Mouse (Mus musculus) T-helper 1 cell (primary cell): ENCODE results near the gene Rab5c.

Source experiments
- in situ Hi-C: fragments of 300-600 bp; cut with MboI, MseI; formaldehyde crosslinking; loops from one replicate; pipeline ENCODE4 v1.15.1; 2025; ENCODE audit warnings: high pct_unique_total_duplicates

Rab5c gene

DNA sequence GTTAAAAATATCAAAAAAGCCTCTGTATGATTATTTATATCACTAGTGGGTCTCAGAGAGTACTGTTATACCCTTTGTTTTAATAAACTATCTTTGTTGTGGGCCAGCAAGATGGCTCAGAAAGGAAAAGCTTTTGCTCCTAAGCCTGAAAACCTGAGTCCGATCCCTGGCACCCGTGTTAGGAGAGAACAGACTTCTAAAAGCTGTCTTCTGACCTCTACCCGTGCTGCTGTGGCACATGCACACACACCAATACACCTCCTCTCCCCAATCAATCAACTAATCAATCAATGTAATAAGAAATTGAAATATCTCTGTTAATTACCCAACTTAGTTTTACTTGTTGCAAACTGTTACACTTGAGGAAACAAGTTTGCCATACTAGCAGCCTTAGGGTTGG, 37.3 kb downstream of the Rab5c start:
- in situ Hi-C loops: no loop called here

DNA sequence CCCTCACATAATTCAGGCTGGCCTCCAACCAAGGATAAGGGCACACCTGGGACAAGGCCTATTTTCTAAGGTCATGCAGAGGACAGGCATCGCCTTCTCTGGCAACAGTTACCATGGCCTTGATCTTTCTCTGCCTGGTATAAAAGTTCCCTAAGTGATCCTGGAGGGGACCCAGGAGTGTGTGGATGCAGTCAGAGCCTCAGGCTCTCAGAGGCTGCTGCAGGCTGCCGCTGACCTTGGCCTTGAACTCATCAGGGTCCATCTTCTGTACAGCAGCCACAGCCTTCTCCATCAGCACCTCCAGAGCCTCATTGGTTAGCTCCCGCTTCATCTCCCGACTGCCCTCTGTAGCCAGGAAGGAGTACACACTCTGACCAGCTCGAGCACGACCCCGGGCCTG, 40.1 kb downstream of the Rab5c start:
- in situ Hi-C loops: loop anchor here (5.0 kb wide), 1 partner anchor 131 kb away; no protein-coding TSS in a partner anchor

DNA sequence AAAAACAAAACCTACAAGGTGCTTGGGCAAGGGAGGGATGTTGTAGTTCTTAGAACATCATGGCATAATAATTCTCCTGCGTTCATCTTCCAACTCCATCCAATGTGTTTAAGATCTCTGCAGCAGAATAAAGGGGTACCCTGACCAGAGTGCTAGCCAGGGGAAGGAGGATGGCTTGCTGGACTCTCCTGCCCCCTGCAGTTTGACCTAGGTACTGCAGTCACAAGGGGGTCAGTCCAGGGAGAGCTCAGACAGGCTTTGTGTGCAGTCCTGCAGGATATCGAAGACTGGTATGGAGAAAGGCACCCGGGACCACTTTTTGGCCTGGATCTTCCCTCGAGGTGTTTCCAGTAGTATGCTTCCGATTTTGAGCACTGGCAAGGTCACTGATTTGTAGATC, 43.1 kb downstream of the Rab5c start:
- in situ Hi-C loops: loop anchor here (5.0 kb wide), 1 partner anchor 128 kb away; no protein-coding TSS in a partner anchor

DNA sequence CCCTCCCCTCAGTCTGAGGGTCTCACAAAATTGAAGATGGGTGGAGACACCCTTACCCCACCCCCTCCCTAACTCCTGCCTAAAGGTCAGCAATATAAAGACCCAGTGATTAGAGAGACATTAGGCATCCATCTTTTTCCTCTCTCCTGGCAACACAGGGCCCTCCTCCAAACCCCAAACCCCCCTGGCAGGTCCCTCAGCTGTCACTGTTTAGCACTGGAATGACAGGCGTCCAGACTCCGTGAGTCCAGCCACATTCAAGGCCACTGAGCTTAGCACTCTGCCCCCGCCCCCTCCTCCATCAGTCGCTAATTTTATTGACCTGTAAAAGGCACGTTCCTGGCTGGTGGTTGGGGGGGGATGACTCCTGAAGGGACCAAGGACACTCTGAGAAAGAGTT, 44.9 kb downstream of the Rab5c start:
- in situ Hi-C loops: no loop called here

DNA sequence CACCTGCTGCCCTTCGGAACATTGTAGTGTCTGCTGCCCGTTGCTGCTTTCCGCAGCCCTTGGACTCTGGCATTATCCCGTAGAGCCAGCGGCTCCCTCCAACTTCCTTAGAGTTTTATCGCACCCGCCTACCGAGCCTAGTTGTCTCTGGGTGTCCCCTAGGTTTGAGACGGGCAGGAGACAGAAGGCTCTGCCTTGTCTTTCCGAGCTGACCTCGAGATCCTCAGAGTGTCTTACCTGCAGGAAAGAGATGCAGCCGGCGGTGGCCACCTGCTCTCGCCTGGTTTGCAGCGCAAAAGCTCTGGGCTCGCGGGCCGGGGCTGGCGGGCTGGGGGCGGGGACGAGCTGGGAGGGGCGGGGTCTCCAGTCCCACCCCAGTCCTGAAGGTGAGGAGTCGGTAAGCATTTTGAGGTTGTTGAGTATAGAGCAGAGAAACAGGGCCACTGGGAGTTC, 45.8 kb downstream of the Rab5c start, which contains the start of gene Zfp385c:
Gene Zfp385c (minus strand): TSS at position 292 of the 453 bp plus-strand sequence.
- in situ Hi-C loops: no loop called here

DNA sequence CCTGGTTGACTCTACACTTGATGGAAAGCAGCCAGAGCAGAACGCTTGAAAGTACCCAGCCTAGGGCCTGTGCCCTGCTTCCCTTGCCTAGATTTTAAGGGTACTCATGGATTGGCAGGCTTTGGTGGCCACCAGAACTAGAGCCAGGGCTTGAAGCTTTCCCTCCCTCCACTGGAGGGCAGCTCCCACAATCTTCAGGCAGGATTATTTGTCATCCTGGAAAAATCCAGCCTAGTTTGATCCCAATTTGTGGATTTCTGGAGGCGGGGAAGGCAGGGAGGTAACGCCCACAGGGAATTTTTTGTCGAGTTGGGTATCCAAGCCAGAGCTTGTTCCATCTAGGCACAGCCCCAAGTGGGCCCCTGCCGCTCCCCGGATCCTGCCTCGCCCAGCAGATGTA, 47.6 kb downstream of the Rab5c start:
- in situ Hi-C loops: no loop called here

DNA sequence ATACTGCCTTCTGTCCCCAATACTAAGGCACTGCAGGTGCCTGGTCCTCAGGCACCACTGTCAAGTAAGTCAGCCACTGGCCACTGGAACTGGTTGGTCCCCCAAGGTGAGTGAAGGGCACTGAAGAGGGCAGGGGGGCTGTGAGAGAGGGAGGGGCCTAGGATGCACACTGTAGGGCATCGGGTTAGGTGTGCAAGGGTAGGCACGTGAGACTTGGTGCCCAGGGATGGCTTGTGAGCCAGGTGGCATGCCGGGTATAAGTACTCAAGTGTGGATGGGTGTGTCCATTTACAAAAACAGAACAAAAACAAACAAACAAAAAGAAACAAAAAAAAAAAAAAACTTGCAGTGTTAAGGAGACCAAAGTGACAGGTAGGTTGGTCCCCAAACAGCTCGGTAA, 49.6 kb downstream of the Rab5c start:
- in situ Hi-C loops: no loop called here

DNA sequence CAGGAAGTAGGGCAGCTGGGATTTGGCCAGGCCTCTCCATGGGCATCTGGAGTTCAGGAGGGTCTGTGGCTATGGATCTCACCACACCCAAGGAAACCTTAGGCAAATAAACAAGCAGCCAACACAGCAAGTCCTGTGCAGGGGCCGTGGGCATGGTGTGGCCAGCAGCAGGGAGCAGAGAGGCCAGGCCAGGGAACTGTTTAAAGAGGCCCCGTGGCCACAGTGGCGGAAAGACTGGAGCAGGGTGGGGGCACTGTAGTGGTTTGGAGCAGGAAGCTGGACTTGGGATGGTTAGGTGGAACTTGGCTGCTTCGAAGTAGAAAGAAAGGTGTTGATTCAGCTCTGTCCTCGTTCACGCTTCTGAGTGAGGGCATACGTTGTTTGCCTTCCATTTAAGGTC, 50.8 kb downstream of the Rab5c start:
- in situ Hi-C loops: no loop called here

DNA sequence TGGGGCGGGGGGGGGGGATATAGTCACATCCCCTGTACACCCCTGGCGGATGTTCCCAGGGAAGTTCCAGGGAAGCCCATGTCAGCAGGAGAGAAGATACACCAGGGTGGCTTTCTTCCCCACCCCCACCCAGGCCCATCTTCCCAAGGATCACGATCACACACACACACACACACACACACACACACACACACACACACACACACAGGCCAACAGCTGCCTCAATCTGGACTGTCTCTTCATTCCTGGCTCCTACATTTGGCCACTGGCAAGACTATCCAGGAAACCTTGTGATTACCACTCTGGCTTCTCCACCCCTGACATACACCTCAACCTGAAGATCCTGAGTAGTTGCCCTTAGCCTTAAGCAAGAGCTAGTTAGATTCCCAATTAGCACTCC, 52.6 kb downstream of the Rab5c start:
- in situ Hi-C loops: no loop called here

DNA sequence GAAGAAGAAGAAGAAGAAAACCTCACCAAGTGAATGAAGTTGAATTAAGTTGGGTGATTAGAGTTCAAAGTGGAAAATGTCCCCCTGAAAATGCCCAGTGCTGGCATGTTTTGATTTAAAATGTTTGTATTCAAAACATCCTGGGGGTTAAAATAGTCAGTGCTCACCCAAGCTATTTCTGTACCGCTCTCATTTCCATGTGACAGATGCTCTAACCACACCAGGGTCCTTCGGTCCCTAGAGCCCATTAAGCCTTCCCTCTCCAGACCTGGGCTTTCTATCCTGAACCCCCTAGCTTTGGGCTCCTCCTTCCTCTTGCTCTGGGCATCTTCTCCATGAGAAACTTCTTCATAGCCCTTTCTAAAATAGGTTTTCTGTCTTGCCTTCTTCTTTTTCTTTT, 53.9 kb downstream of the Rab5c start:
- in situ Hi-C loops: no loop called here

DNA sequence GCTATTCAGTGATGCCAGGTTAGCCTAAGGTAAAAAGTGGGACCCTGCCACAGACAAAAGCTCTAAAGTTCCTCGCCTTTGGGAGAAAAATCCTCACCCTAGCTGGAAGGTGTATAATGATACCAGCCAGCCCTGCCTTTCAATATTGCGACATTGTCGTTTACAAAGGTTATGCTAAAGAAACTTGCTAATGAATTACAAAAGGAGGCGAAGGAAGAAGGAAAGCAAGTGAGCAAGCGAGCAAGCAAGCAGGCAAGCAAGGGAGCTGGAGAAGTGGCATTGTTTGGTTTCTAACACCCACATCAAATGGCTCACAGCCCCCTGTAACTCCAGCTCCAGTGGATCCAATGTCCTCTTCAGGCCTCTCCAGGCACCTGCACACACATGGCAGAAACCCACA, 55.5 kb downstream of the Rab5c start:
- in situ Hi-C loops: no loop called here

DNA sequence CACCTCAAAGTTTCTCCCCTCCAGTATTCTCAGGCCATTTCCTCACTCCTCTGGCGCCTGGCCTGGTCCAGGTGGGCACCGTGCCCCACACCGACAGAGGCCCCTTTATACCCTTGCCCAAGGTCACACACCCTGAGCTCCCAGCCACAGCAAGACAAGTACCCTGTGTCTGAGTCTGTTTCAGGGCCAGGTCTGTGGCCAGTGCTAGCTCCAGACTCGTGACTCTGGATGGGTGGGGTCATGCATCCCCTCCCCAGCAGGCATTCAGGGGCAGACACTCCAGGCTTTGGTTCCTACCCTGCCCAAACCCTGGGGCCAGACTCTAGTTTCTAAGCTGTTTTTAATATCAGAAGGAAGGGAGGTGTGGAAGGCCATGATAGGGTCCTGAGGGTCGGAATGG, 56.2 kb downstream of the Rab5c start:
- in situ Hi-C loops: no loop called here

DNA sequence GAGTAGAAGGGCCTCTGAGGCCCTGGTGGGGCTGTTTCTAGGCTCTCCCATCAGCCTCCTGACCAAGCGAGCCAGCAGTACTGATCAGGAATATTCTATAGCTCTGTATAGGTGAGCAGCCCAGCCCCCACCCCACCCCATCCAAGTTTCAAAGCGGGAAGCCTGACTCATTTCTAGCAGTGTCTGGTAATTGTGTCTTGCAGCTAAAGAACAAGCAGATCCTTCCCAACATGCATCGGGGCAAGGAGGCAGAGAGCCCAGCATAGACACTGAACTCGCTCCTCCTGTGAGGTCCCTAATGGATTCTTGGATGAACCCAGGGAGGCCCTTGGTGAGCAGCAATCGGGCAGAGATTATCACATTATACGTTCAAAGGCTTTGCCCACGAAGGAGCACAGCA, 60.2 kb downstream of the Rab5c start:
- in situ Hi-C loops: no loop called here

DNA sequence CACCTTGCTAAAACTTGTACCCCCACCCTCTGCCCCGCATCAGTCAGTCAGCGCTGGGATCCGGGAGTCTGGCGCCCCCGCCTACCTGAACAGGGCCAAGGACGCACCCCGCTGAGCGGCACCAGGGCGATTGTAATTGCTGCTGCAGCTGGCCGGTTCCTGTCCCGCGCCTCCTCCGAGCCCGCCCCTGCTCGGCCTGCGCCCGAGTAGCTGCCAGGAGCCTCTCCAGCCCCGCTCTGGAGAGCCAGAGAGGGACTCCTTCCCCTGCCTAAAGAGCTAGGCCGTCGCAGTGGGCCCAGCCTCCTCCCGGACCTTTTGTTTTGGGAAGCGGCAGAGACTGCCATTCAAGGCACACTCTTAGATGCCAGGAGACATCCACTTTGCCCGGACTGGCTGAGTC, 64.8 kb downstream of the Rab5c start:
- in situ Hi-C loops: no loop called here

DNA sequence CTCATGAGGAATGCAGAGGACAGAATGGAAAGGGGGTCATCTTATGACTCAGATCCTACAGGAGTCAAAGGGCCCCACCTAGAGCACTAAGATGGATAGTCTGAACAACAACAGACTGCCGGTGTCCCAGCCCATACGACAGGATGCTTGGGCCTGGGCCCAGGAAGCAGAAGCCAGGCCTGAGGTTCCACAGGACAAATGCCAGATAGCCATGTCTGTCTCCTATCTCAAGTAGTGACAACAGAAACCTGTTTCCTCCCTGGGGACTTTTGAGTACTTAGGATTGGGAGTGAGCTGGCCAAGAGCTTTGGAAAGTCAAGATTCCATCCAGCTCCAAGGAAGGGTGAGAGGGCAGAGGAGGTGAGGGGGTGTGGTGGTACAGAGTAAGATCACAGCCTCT, 66.1 kb downstream of the Rab5c start:
- in situ Hi-C loops: no loop called here

DNA sequence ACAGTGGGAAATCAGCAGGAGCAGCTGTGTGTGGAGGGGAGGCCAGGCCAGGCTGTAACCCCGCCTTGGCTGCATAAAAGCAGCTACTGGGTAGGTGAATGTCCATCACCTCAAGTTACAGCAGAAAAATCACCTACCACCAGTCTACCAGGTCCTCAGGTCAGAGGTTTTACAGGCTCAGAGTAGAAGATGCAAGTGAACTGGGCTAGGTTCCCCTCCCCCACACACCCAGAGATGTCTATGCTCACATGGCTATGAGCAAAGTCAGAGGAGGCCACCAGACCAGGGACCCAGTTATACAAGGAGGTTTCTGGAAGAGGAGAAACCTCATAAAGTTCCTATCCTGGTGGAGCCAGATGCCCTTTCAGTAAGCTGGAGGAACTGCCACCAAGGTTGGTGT, 67.0 kb downstream of the Rab5c start:
- in situ Hi-C loops: no loop called here
